ENCODE assay signal across 26 mouse cellular contexts in genomic region chr6:122989876-122990437, GRCm38 (mm10). TPM values are rescaled to one million over a fixed set of nuclear protein-coding genes. Genes with fewer than 3 reads are reported as not detected.
DNase-seq lines count a peak whose midpoint lies in the region; ATAC-seq and TF ChIP-seq lines count a peak whose summit lies in the region.
"Had no signal": no experiment of that assay in that cellular context is flagged by ENCODE, and none has a peak within 500 bp of the region (broad histone marks: within the 10 kb centered on the region; RNA-seq: fewer than 3 reads in every experiment).

TSS of gene Clec4a4 (plus strand) at chr6:122990367.

- no peaks in the 10 kb centered on the region for H3K36me3 ChIP-seq in liver, adult 2 months (ENCODE audit: control insufficient read depth, insufficient read depth, low read length)
- no peaks in the 10 kb centered on the region for H3K36me3 ChIP-seq in macrophage (ENCODE audit: inconsistent target)
- H3K36me3 ChIP-seq: embryonic facial prominence, embryonic 15.5 days; forebrain, embryonic 10.5 days; hindbrain, embryonic 15.5 days had no signal

- no peaks in the 10 kb centered on the region for H3K27me3 ChIP-seq in liver, adult 2 months (ENCODE audit: control insufficient read depth, insufficient read depth, low read length)
- H3K27me3 ChIP-seq: embryonic facial prominence, embryonic 15.5 days; hindbrain, embryonic 15.5 days had no signal

- no peak within 1 kb of the TSS for H3K4me3 ChIP-seq in liver, adult 2 months (ENCODE audit: insufficient read depth, low read depth, low read length)
- peak within 1 kb of the TSS; percentile 18; the same call in 1 of the 2 replicates for H3K4me3 ChIP-seq in bone marrow macrophage, adult 2 months (ENCODE audit: insufficient read depth, low read length)
- H3K4me3 ChIP-seq in macrophage (ENCODE audit: inconsistent target) = no peak within 1 kb of the TSS
- H3K4me3 ChIP-seq: embryonic facial prominence, embryonic 15.5 days; erythroblast, embryonic 14.5 days; forebrain, embryonic 10.5 days; hindbrain, embryonic 15.5 days had no signal

- no peak within 1 kb of the TSS for H3K9ac ChIP-seq in liver, adult 2 months (ENCODE audit: low read depth, low read length)
- H3K9ac ChIP-seq: embryonic facial prominence, embryonic 15.5 days; hindbrain, embryonic 15.5 days had no signal

- H3K4me1 ChIP-seq in liver, adult 2 months (ENCODE audit: control insufficient read depth, insufficient read depth, low read length) = no peaks in the 10 kb centered on the region
- peaks cover 15% of the 10 kb centered on the region for H3K4me1 ChIP-seq in bone marrow macrophage, adult 2 months (ENCODE audit: control insufficient read depth, insufficient read depth, low read length)
- H3K4me1 ChIP-seq: embryonic facial prominence, embryonic 15.5 days; forebrain, embryonic 10.5 days; hindbrain, embryonic 15.5 days had no signal

- H3K79me2 ChIP-seq in liver, adult 2 months (ENCODE audit: control insufficient read depth, insufficient read depth, low read length) = no peaks in the 10 kb centered on the region
- H3K79me2 ChIP-seq in macrophage (ENCODE audit: inconsistent target) = no peaks in the 10 kb centered on the region

- ATAC-seq in neutrophil, adult 5-6 weeks (ENCODE audit: extremely low read depth, insufficient number of reproducible peaks, low FRiP score, poor library complexity, severe bottlenecking) = peak; percentile 74
- ATAC-seq: forebrain, embryonic 14.5 days had no signal

- WGBS in liver, adult 2 months = 79% methylated on average over 6 of the region's 6 CpGs
- WGBS in macrophage (ENCODE audit: missing documents) = 22% methylated on average over 6 of the region's 6 CpGs

- no peak within 1 kb of the TSS for H3K27ac ChIP-seq in liver, adult 2 months (replicated peaks; ENCODE audit: insufficient read depth, low read depth, low read length)
- H3K27ac ChIP-seq in bone marrow macrophage, adult 2 months (ENCODE audit: insufficient read depth, low read depth, low read length) = peak within 1 kb of the TSS; percentile 84
- H3K27ac ChIP-seq in macrophage = peak within 1 kb of the TSS; percentile 49
- H3K27ac ChIP-seq: embryonic facial prominence, embryonic 15.5 days; forebrain, embryonic 10.5 days; hindbrain, embryonic 15.5 days had no signal

- DNase-seq in liver, adult 2 months (ENCODE audit: extremely low read depth, low read depth, low spot score) = peak; percentile 7
- no peak for DNase-seq in liver
- DNase-seq in right cerebral cortex, postnatal 4 days = no peak
- no peak for DNase-seq in urinary bladder, postnatal 10 days (ENCODE audit: low spot score)
- DNase-seq in frontal cortex, postnatal 10 days (ENCODE audit: low spot score in 2 of 2) = no peak
- DNase-seq: adrenal gland, postnatal 10 days; cerebellum, adult 18-20 months; cerebellum, adult 9-11 months; cerebellum, postnatal 36 days; gastrocnemius, postnatal 14 days; heart, postnatal 10 days had no signal

- no peak for TF ChIP-seq POLR2A in liver, adult 2 months (IDR thresholded peaks at IDR 0.05; ENCODE audit: extremely low read depth, insufficient read depth, low read length)
- no peak for TF ChIP-seq POLR2A in bone marrow macrophage, adult 2 months (IDR thresholded peaks at IDR 0.05; ENCODE audit: borderline replicate concordance, low read depth, low read length)

- TF ChIP-seq CTCF in liver, adult 2 months (IDR thresholded peaks at IDR 0.05; ENCODE audit: low read depth, low read length) = no peak
- TF ChIP-seq CTCF in bone marrow macrophage, adult 2 months (IDR thresholded peaks at IDR 0.05; ENCODE audit: low read depth, low read length) = no peak

RNA-seq across cellular contexts. Expression of gene Clec4a4, which starts in this region (rescaled TPM):
- total RNA-seq in liver, adult 2 months (2014; rRNA removed) = not detected in 2 replicates
- polyA plus RNA-seq in liver, adult 2 months (2012; rRNA removed) = not detected in 2 replicates
- polyA plus RNA-seq in bone marrow macrophage, adult 2 months (2012; ENCODE audit: insufficient read depth, insufficient read length, missing spikeins) = 1.2 and 3.0 TPM in 2 replicates
- 1 to 10 TPM in 22 of 26 experiments, not detected in 4; 1.6 to 8.1 (median 3.7) TPM for total RNA-seq in macrophage (2018; cell fraction: chromatin; rRNA removed)
- 1 to 10 TPM in 18 of 26 experiments, under 1 TPM in 8; 0.49 to 4.6 (median 2.1) TPM for total RNA-seq in macrophage (2018; cell fraction: cytosol; rRNA removed)
- 1 to 10 TPM in 22 of 26 experiments, not detected in 4; 1.5 to 5.6 (median 2.8) TPM for total RNA-seq in macrophage (2018; cell fraction: nucleus; rRNA removed)
- 0.41 to 1.2 TPM (median 0.80 TPM) in 3 replicates for polyA plus RNA-seq in macrophage (2018)
- total RNA-seq in neutrophil, adult 5-6 weeks (2017) = 1.2 and 3.1 TPM in 2 replicates
- total RNA-seq: adrenal gland, postnatal 10 days; adrenal gland, postnatal 4 days; gastrocnemius, postnatal 14 days; heart, postnatal 10 days; MEL had no signal
- polyA plus RNA-seq: C2C12; embryonic facial prominence, embryonic 11.5 days; embryonic facial prominence, embryonic 15.5 days; erythroblast, embryonic 14.5 days; forebrain, embryonic 10.5 days; forebrain, embryonic 14.5 days; gonadal fat pad, adult 2 months; heart, embryonic 14.5 days; hindbrain, embryonic 11.5 days; hindbrain, embryonic 15.5 days had no signal

Comparison
In these comparisons a context has a peak if more than half of its experiments do, and no peak if none do; other contexts are left out.
1. Peak in DNase-seq in liver, adult 2 months; RNA of the gene not detected or under 1 TPM.